Mouse (Mus musculus) lung, postnatal 0 days (tissue): ENCODE measurements around the gene Apba3.

Experiments
- CTCF ChIP-seq: IDR thresholded peaks from 2 replicates; pipeline ENCODE4 v1.5.1; 2016; ENCODE audit warnings: antibody characterized with exemption, mild to moderate bottlenecking
- EP300 ChIP-seq: IDR thresholded peaks from 2 replicates; pipeline ENCODE4 v1.6.1; 2016; ENCODE audit warnings: antibody characterized with exemption, mild to moderate bottlenecking, control low read depth

- TF ChIP-seq CTCF (no peak), EP300 (no peak)
Measured at GRCm38 (mm10) chr10:81286586-81286985, 19.8 kb downstream of the Apba3 start.
